Mouse (Mus musculus) ES-E14 (cell line): ENCODE results near the gene Dop1a. TPM values are rescaled to one million over a fixed set of nuclear protein-coding genes. Genes with fewer than 3 reads are reported as not detected.

Experiments
- DNase-seq: peaks from one replicate; pipeline ENCODE4 v3.0.0-alpha.2; 2013; ENCODE audit warnings: low read depth, low spot score
- H3K27ac ChIP-seq: 2 replicates; pipeline ENCODE4 v1.5.1; 2012; ENCODE audit warnings: low read depth, mild to moderate bottlenecking, low read length, moderate library complexity, mixed read lengths; ENCODE audit not compliant: poor library complexity, insufficient read depth, severe bottlenecking
- H3K36me3 ChIP-seq: 2 replicates; pipeline ENCODE4 v1.6.1; 2012; ENCODE audit warnings: mild to moderate bottlenecking, low read length, moderate library complexity, mixed read lengths; ENCODE audit not compliant: control insufficient read depth, poor library complexity, insufficient read depth, severe bottlenecking
- H3K4me1 ChIP-seq, 2 experiments: fragments of 150-350 bp in 1 of 2; sonication (generic) in 1 of 2; 2 replicates each; pipeline ENCODE4 v1.6.1; 2012; ENCODE audit warnings: low read length in 2 of 2, mild to moderate bottlenecking in 1 of 2, mixed read lengths in 1 of 2; ENCODE audit not compliant: control insufficient read depth in 2 of 2, insufficient read depth in 2 of 2, poor library complexity in 1 of 2
- H3K4me3 ChIP-seq, 2 experiments: fragments of 150-350 bp in 1 of 2; sonication (generic) in 1 of 2; 2 replicates each; pipeline ENCODE4 v1.5.1; 2012; ENCODE audit warnings: low read length in 2 of 2, low read depth in 1 of 2, mild to moderate bottlenecking in 1 of 2, mixed read lengths in 1 of 2; ENCODE audit not compliant: insufficient read depth in 1 of 2, poor library complexity in 1 of 2, severe bottlenecking in 1 of 2
- H3K9ac ChIP-seq: 2 replicates; pipeline ENCODE4 v1.6.1; 2012; ENCODE audit warnings: low read depth, mild to moderate bottlenecking, low read length, mixed read lengths; ENCODE audit not compliant: poor library complexity, insufficient read depth, severe bottlenecking
- H3K9me3 ChIP-seq: fragments of 150-350 bp; sonication (generic); 2 replicates; pipeline ENCODE4 v1.6.1; 2012; ENCODE audit warnings: low read depth, mild to moderate bottlenecking, low read length; ENCODE audit not compliant: control insufficient read depth, insufficient read depth
- CHD2 ChIP-seq: IDR thresholded peaks from 2 replicates; pipeline ENCODE4 v1.6.1; 2014; ENCODE audit warnings: mild to moderate bottlenecking, low read depth, low read length, inconsistent platforms
- HCFC1 ChIP-seq: IDR thresholded peaks from 2 replicates; pipeline ENCODE4 v1.6.1; 2012; ENCODE audit warnings: low read length, inconsistent platforms, borderline replicate concordance; ENCODE audit not compliant: insufficient read depth
- MAFK ChIP-seq: IDR thresholded peaks from 2 replicates; pipeline ENCODE4 v1.6.1; 2014; ENCODE audit warnings: mild to moderate bottlenecking, low read depth, low read length, inconsistent platforms; ENCODE audit not compliant: insufficient read depth
- ZC3H11A ChIP-seq: IDR thresholded peaks from 2 replicates; pipeline ENCODE4 v1.6.1; 2012; ENCODE audit warnings: low read depth, mild to moderate bottlenecking, inconsistent platforms, low read length, borderline replicate concordance
- ZNF384 ChIP-seq: IDR thresholded peaks from 2 replicates; pipeline ENCODE4 v1.6.1; 2012; ENCODE audit warnings: low read depth, low read length, inconsistent platforms
- in situ Hi-C, 2 experiments: fragments of 600-800 bp; cut with MboI; formaldehyde crosslinking; loops; one replicate each; pipeline ENCODE4 v1.15.1; 2025; ENCODE audit warnings: low sequenced_read_pairs in 2 of 2, inconsistent platforms in 1 of 2; ENCODE audit not compliant: unreplicated experiment in 2 of 2
- total RNA-seq: library from RNA; depleted of rRNA; stranded (reverse); fragments of 300-350 nt; gene quantifications from 2 replicates; pipeline ENCODE4 v1.2.3, GENCODE M21; 2012

Dop1a gene
- total RNA-seq, 1 experiment, result 20.5 TPM

DNA sequence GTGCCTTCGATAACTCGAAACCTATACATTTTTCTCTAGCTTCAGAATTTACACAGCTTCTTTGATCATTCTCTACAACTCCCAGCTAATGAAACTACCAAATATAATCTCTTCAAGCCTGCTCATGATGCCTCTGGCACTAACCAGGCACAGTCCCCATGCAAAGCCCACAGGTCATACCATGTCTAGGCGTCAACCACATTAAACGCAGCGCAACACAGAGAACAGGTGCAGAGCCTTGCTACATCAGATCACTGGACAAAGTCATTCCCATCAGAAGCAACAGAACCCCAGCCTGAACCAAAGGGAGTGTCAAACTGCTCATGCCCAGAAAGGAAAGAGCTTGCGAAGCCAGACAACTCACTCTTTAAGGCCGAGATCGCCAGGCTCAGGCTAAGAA, 30.3 kb upstream of the Dop1a start:
- H3K9me3 ChIP-seq, result no peaks in the 10 kb centered on the region
- H3K36me3 ChIP-seq, result no peaks in the 10 kb centered on the region
- TF ChIP-seq ZNF384 (no peak), MAFK (no peak), ZC3H11A (no peak), HCFC1 (no peak), CHD2 (no peak)
- no peak overlapping the region for H3K9ac ChIP-seq
- no peak overlapping the region for H3K27ac ChIP-seq
- in situ Hi-C loops, result no loop called here
- no peak overlapping the region for H3K4me3 ChIP-seq
- H3K4me1 ChIP-seq, result no peaks in the 10 kb centered on the region
- no peak for DNase-seq

- no peak overlapping the region for H3K9ac ChIP-seq
- in situ Hi-C loops, result no loop called here
Observed at GRCm38 (mm10) chr9:86438337-86439009, 28.5 kb upstream of the Dop1a start.

GRCm38 (mm10) chr9:86442248-86442647, 24.7 kb upstream of the Dop1a start:
- TF ChIP-seq HCFC1, result no peak
- TF ChIP-seq MAFK, result no peak
- no peak for TF ChIP-seq ZC3H11A
- TF ChIP-seq CHD2, result no peak
- no peak for TF ChIP-seq ZNF384
- DNase-seq, result no peak

More at GRCm38 (mm10) chr9:86438337-86439009, 28.5 kb upstream of the Dop1a start:
- Histone ChIP-seq H3K36me3 (no peaks in the 10 kb centered on the region), H3K9me3 (no peaks in the 10 kb centered on the region), H3K4me1 (no peaks in the 10 kb centered on the region), H3K4me3 (no peak overlapping the region), H3K27ac (no peak overlapping the region)
- TF ChIP-seq MAFK (no peak), ZNF384 (no peak), CHD2 (no peak), ZC3H11A (no peak), HCFC1 (no peak)
- DNase-seq, result no peak

GRCm38 (mm10) chr9:86446847-86447246, 20.1 kb upstream of the Dop1a start:
- DNase-seq, result no peak
- H3K9ac ChIP-seq, result no peak overlapping the region
- H3K36me3 ChIP-seq, result no peaks in the 10 kb centered on the region
- in situ Hi-C loops, result loop anchor here in 1 of 2 experiments (10.0 kb wide), 1 partner anchor 672 kb away; no protein-coding TSS in a partner anchor
- no peak overlapping the region for H3K4me3 ChIP-seq
- no peak for TF ChIP-seq ZNF384
- TF ChIP-seq ZC3H11A, result no peak
- TF ChIP-seq CHD2, result no peak
- TF ChIP-seq HCFC1, result no peak
- no peaks in the 10 kb centered on the region for H3K9me3 ChIP-seq
- H3K4me1 ChIP-seq, result peaks cover 0 to 3% of the 10 kb centered on the region in 2 experiments; a peak in 2 of 4 replicates
- no peak overlapping the region for H3K27ac ChIP-seq

More at GRCm38 (mm10) chr9:86442248-86442647, 24.7 kb upstream of the Dop1a start:
- in situ Hi-C loops, result loop anchor here in 1 of 2 experiments (10.0 kb wide), 1 partner anchor 667 kb away; no protein-coding TSS in a partner anchor
- Histone ChIP-seq H3K27ac (no peak overlapping the region), H3K36me3 (no peaks in the 10 kb centered on the region), H3K9me3 (no peaks in the 10 kb centered on the region), H3K4me3 (no peak overlapping the region), H3K4me1 (no peaks in the 10 kb centered on the region), H3K9ac (no peak overlapping the region)
